Mouse (Mus musculus) hindbrain, postnatal 0 days (tissue): Measurements from ENCODE around the gene Kif5a. TPM values are rescaled to one million over a fixed set of nuclear protein-coding genes. Genes with fewer than 3 reads are reported as not detected.

Experiments used
- ATAC-seq: fragments of 200-750 bp; cut with Nextera tagmentation; 2 replicates; pipeline ENCODE4 v1.8.0; 2017; ENCODE audit warnings: mild to moderate bottlenecking, moderate TSS enrichment, moderate library complexity
- DNase-seq: peaks from one replicate; pipeline ENCODE4 v3.0.0-alpha.2; 2015; ENCODE audit warnings: low spot score
- H3K27ac ChIP-seq: fragments of 300-500 bp; sonication (generic); 2 replicates; pipeline ENCODE4 v1.5.1; 2014; ENCODE audit warnings: mild to moderate bottlenecking
- H3K27me3 ChIP-seq: fragments of 300-500 bp; sonication (generic); 2 replicates; pipeline ENCODE4 v1.6.1; 2014; ENCODE audit warnings: low read length, mixed read lengths; ENCODE audit not compliant: insufficient read depth
- H3K36me3 ChIP-seq: fragments of 300-500 bp; sonication (generic); 2 replicates; pipeline ENCODE4 v1.6.1; 2014; ENCODE audit warnings: low read length, mixed read lengths; ENCODE audit not compliant: insufficient read depth
- H3K4me1 ChIP-seq: fragments of 300-500 bp; sonication (generic); 2 replicates; pipeline ENCODE4 v1.6.1; 2014; ENCODE audit warnings: antibody characterized with exemption, low read length, mixed read lengths; ENCODE audit not compliant: insufficient read depth
- H3K4me2 ChIP-seq: fragments of 300-500 bp; sonication (generic); 2 replicates; pipeline ENCODE4 v1.6.1; 2014; ENCODE audit warnings: low read depth, mild to moderate bottlenecking, low read length, moderate library complexity, mixed read lengths
- H3K4me3 ChIP-seq: fragments of 300-500 bp; sonication (generic); 2 replicates; pipeline ENCODE4 v1.5.1; 2014; ENCODE audit warnings: low read length
- H3K9ac ChIP-seq: fragments of 300-500 bp; sonication (generic); replicated peaks from 2 replicates; pipeline ENCODE4 v1.6.1; 2014; ENCODE audit warnings: mild to moderate bottlenecking, low read length, moderate library complexity, mixed read lengths
- H3K9me3 ChIP-seq: fragments of 300-500 bp; sonication (generic); 2 replicates; pipeline ENCODE4 v1.6.1; 2016; ENCODE audit warnings: low read length, mixed read lengths
- CTCF ChIP-seq: IDR thresholded peaks from 2 replicates; pipeline ENCODE4 v1.5.1; 2016; ENCODE audit warnings: antibody characterized with exemption, control low read depth, low read depth
- WGBS: fragments of 180-500 bp; shearing (Covaris S2); extraction: QIAGEN DNeasy Blood & Tissue Kit; methylation state at CpG from one replicate; pipeline ENCODE4 v1.1.7; 2014; 5-methylcytosine and 5-hydroxymethylcytosine counted together
- polyA plus RNA-seq: library from polyadenylated mRNA; unstranded; fragments of >200 nt; fragmentation: Nextera tagmentation; extraction: Ambion mirVana; gene quantifications from 2 replicates; pipeline ENCODE4 v1.2.1, GENCODE M21; 2015
- total RNA-seq: library from RNA; depleted of rRNA; stranded (reverse); fragments of >200 nt; gene quantifications from 2 replicates; pipeline ENCODE4 v1.2.3, GENCODE M21; 2014

Kif5a gene
- total and polyA plus RNA-seq, 2 experiments from 2014 or later = 103 to 231 TPM

DNA sequence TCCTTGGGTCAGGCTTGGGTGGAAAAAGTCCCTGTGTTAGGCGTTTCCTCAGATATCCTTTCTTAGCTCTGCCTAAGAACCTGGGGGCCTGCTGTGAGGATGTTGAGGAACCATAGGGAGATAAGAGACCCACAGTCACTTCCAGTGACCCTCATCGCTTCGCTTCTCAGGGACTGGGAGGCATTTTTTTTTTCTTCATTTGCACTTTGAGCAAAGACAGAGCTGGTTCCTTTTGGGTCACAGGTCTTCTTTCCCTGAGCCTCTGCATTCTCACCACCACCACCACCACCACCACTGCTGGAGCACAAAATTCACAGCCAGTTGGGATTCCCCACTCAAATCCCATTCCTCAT, 82.5 kb downstream of the Kif5a start:
- Histone ChIP-seq H3K4me3 (no peak overlapping the region), H3K4me2 (peak overlapping the region; percentile 47; the same call in 1 of the 2 replicates), H3K27me3 (peaks cover 21% of the 10 kb centered on the region), H3K9ac (no peak overlapping the region), H3K9me3 (no peaks in the 10 kb centered on the region), H3K36me3 (no peaks in the 10 kb centered on the region), H3K27ac (no peak overlapping the region), H3K4me1 (peaks cover 9% of the 10 kb centered on the region)
- TF ChIP-seq CTCF = no peak
- no peak for ATAC-seq
- 35% methylated on average over 3 of the region's 3 CpGs for WGBS
- no peak for DNase-seq

DNA sequence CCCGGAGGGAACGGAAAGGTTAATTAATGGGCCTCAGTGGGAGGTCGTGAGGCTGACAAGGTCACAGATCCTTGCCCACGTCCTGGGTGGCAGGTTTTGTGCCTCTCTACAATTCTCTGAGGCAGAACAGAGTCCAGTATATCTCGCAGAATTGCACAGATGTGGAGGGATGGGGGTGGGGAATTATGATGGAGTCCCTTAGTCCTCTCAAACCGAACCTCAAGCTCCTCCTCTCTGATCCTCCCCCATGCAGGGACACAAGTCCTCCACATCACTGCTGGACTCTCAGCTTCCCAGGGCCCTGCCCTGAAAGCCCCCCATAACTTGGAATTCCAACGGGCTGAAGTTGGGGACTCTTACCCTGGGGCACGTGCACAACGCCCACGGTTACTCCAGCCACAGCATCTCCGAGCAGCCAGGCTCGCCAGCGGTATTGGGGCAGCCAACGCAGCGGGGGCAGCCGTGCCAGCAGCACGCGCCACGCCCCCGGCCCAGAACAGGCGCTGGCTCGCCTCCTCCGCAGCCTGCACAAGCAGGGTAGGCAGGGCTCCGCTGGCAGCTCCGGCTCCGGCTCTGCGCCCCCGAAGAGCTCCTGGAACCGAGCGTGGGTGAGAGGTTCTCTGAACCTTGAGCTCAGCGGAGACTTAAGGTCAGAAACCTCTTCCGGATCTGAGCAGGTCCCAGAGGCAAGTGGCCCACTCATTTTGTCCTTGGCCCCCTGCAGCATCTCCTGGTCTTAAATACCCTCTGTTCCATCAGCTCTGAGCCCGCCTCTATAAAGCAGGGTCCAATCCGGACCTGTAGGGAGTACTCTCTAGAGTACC, 83.1 kb downstream of the Kif5a start, which contains the start of gene Slc26a10:
TSS of gene Slc26a10 (minus strand) at position 775 of the 824 bp plus-strand sequence.
- TF ChIP-seq CTCF = no peak
- Histone ChIP-seq H3K27me3 (peaks cover 21% of the 10 kb centered on the region), H3K36me3 (no peaks in the 10 kb centered on the region), H3K4me1 (peaks cover 9% of the 10 kb centered on the region), H3K4me2 (peak within 1 kb of the TSS; percentile 47), H3K27ac (no peak within 1 kb of the TSS), H3K9ac (0 out of 2 replicates have a peak within 1 kb of the TSS, but pooled peaks have one; percentile 24), H3K4me3 (peak within 1 kb of the TSS; percentile 18), H3K9me3 (no peaks in the 10 kb centered on the region)
- DNase-seq = peak; percentile 59
- 3% methylated on average over 31 of the region's 34 CpGs for WGBS
- 0 out of 2 replicates have a peak, but pooled peaks have one; percentile 21 for ATAC-seq

DNA sequence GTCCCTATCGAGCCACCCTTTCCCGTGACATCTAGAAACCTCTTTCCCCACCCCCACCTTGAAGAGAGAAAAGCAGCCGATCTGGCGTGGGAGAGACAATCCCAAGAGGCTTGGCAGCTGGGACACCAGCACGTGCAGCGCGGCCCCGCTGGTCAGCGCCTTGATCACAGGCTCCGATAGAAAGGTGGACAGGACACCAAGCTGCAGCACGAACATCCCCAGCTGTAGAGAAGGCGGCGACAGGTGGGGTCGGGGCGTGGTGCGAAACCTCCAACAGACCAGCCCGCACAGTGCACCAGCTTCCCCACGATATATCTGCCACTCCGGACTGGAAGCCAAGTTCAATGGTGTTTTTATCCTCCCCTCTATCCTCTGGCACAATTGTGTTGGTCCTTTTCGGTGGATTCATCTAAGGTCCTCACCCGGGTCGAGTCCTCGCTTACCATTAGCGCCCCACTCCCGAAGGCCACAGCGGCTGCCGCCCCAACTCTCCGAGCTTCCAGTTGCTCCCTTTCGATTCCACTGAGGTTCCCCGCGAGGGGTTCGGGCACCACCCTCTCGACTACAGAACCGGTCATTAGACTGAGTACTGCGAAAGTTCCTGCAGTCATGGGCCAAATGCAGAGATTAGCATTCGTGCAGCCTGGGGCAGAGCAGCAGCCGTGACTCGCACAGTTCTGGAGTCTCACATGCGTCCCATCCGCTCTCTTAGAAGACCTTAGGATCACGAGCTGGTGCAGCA, 84.7 kb downstream of the Kif5a start:
- Histone ChIP-seq H3K4me1 (peaks cover 9% of the 10 kb centered on the region), H3K4me2 (peak overlapping the region; percentile 59), H3K9me3 (no peaks in the 10 kb centered on the region), H3K27ac (no peak overlapping the region), H3K27me3 (peaks cover 21% of the 10 kb centered on the region), H3K4me3 (peak overlapping the region; percentile 26), H3K9ac (0 out of 2 replicates have a peak overlapping the region, but pooled peaks have one; percentile 21), H3K36me3 (no peaks in the 10 kb centered on the region)
- TF ChIP-seq CTCF = no peak
- 5% methylated on average over 41 of the region's 41 CpGs for WGBS
- no peak for ATAC-seq
- no peak for DNase-seq

DNA sequence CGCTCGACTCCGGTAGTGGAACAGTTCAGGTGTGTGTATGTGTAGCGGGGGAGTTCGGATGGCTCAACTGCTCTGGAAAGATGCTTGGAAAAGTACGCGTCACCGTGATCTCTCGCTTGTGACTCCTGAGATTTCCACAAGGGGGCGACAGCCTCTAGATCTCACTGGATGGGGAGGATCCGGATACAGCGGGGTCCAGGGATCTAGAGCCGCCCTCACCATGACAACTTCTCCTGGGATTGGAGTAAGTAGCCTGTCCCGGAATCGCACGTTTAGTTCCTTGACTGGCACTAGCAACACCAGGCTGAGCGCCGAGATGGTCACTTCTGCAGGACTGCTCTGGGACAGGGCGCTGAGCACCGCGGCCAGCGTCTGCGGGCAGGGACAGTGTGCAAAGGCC, 85.4 kb downstream of the Kif5a start:
- peaks cover 21% of the 10 kb centered on the region for H3K27me3 ChIP-seq
- WGBS = under 1% methylated on average over 23 of the region's 23 CpGs
- peak; percentile 91 for TF ChIP-seq CTCF
- peak overlapping the region; percentile 26 for H3K4me3 ChIP-seq
- H3K9ac ChIP-seq = 0 out of 2 replicates have a peak overlapping the region, but pooled peaks have one; percentile 21
- no peaks in the 10 kb centered on the region for H3K9me3 ChIP-seq
- DNase-seq = peak; percentile 92
- H3K27ac ChIP-seq = no peak overlapping the region
- peaks cover 9% of the 10 kb centered on the region for H3K4me1 ChIP-seq
- no peaks in the 10 kb centered on the region for H3K36me3 ChIP-seq
- ATAC-seq = peak; percentile 80
- peak overlapping the region; percentile 59 for H3K4me2 ChIP-seq

DNA sequence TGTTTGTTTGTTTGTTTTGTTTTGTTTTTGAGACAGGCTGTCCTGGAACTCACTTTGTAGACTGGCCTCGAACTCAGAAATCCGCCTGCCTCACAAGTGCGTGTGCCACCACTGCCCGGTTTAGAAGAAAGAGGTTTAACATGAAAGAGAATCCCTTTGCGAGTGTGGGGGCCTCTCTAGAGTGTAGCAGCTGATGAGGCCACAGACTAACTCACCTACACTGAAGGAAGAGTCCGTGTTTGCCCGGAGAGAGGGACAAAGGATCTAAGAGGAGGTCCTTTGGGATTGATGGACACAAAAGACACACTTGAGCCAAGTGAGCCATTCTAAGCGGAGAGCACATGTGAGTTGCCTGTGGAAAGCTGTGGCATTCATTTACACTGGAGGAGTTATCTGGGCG, 85.9 kb downstream of the Kif5a start:
- H3K27ac ChIP-seq = no peak overlapping the region
- H3K4me1 ChIP-seq = peaks cover 9% of the 10 kb centered on the region
- WGBS = 20% methylated on average over 9 of the region's 9 CpGs
- no peak overlapping the region for H3K4me2 ChIP-seq
- no peak overlapping the region for H3K9ac ChIP-seq
- H3K36me3 ChIP-seq = no peaks in the 10 kb centered on the region
- TF ChIP-seq CTCF = no peak
- ATAC-seq (no peak; the same call in 1 of the 2 replicates), DNase-seq (no peak)
- peaks cover 21% of the 10 kb centered on the region for H3K27me3 ChIP-seq
- no peak overlapping the region for H3K4me3 ChIP-seq
- H3K9me3 ChIP-seq = no peaks in the 10 kb centered on the region

DNA sequence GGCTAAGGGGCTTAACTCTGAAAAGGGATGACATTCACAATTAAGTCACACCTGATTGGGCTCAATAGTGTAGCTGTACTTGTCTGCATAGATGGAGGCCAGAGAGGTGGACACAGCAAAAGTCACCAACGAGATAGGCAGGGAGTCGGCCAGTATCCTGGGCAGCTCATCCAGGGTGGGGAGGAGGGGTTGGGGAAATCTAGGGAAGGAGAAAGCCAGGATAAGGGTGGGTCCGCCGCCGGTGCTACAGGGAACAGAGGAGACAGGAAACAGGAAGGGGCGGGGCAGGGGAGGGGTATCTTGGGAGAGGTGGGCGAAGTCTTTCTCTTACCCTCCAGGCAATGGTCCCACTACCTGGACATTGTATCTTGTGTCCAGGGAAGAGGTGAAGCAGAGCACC, 86.4 kb downstream of the Kif5a start:
- no peak for TF ChIP-seq CTCF
- Histone ChIP-seq H3K4me2 (no peak overlapping the region), H3K27me3 (peaks cover 21% of the 10 kb centered on the region), H3K36me3 (no peaks in the 10 kb centered on the region), H3K4me3 (no peak overlapping the region), H3K9me3 (no peaks in the 10 kb centered on the region), H3K4me1 (peaks cover 9% of the 10 kb centered on the region), H3K27ac (no peak overlapping the region), H3K9ac (no peak overlapping the region)
- DNase-seq = no peak
- no peak for ATAC-seq
- 9% methylated on average over 7 of the region's 7 CpGs for WGBS
